Mouse (Mus musculus) testis, adult 2 months (tissue): ENCODE results near the gene Ap3d1. TPM values are rescaled to one million over a fixed set of nuclear protein-coding genes. Genes with fewer than 3 reads are reported as not detected.

Experiments used
- H3K27ac ChIP-seq: fragments of 200-500 bp; 2 replicates; pipeline ENCODE4 v1.5.1; 2012; ENCODE audit warnings: low read depth, low read length; ENCODE audit not compliant: control insufficient read depth, insufficient read depth
- H3K27me3 ChIP-seq: fragments of 200-500 bp; 2 replicates; pipeline ENCODE4 v1.6.1; 2012; ENCODE audit warnings: mild to moderate bottlenecking, low read length, moderate library complexity; ENCODE audit not compliant: control insufficient read depth, insufficient read depth
- H3K36me3 ChIP-seq: fragments of 200-500 bp; 2 replicates; pipeline ENCODE4 v1.6.1; 2012; ENCODE audit warnings: mild to moderate bottlenecking, low read length; ENCODE audit not compliant: control insufficient read depth, insufficient read depth
- H3K4me1 ChIP-seq: fragments of 200-500 bp; 2 replicates; pipeline ENCODE4 v1.6.1; 2012; ENCODE audit warnings: low read length; ENCODE audit not compliant: control insufficient read depth, insufficient read depth
- H3K4me3 ChIP-seq: fragments of 200-500 bp; 2 replicates; pipeline ENCODE4 v1.5.1; 2012; ENCODE audit warnings: low read depth, mild to moderate bottlenecking, low read length, moderate library complexity, mixed read lengths; ENCODE audit not compliant: control insufficient read depth
- CTCF ChIP-seq: fragments of 200-500 bp; IDR thresholded peaks from 2 replicates; pipeline ENCODE4 v1.5.1; 2012; ENCODE audit warnings: low read depth, mild to moderate bottlenecking, inconsistent platforms, low read length, moderate library complexity; ENCODE audit not compliant: control insufficient read depth, insufficient read depth, insufficient replicate concordance
- POLR2A ChIP-seq: fragments of 200-500 bp; IDR thresholded peaks from 2 replicates; pipeline ENCODE4 v1.6.1; 2012; ENCODE audit warnings: low read depth, mild to moderate bottlenecking, inconsistent platforms, low read length, moderate library complexity; ENCODE audit not compliant: control insufficient read depth
- polyA plus RNA-seq: library from polyadenylated mRNA; depleted of rRNA; stranded (reverse); fragments of >200 nt; gene quantifications from 2 replicates; pipeline ENCODE4 v1.2.3, GENCODE M21; 2012

Gene Ap3d1
- polyA plus RNA-seq, 1 experiment: 178 TPM

DNA sequence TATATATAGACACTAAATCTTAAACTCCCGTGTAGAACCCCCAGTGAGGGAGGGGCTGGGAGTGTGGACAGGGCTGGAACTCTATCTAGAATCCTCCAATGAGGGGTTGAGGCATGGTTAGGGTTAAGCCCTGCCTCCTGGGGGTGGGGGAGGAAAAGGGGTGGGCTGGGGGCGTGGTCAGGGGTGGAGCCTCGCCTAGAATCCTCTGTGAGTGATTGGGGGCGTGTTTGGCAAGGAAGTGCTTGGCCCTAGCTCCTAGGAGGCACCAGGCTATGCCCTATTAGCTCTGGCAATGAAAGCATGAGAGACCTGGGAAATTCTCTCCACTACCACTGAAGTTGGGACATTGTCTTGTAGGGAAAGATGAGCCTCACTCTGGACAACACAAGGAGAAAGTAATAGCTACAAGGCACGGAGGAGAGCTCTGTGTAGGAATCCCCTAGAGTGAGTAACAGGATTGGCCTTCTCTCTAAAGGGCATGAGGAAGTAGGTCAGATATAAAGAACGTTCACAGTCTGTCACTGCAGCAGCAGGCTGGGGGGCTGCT lies 10.1 kb upstream of the Ap3d1 start:
- Histone ChIP-seq H3K4me3 (peak overlapping the region; percentile 5; the same call in 1 of the 2 replicates), H3K4me1 (peaks cover 25% of the 10 kb centered on the region), H3K27ac (peak overlapping the region; percentile 37; the same call in 1 of the 2 replicates), H3K36me3 (no peaks in the 10 kb centered on the region), H3K27me3 (no peaks in the 10 kb centered on the region)
- no peak for TF ChIP-seq CTCF
- no peak for TF ChIP-seq POLR2A

DNA sequence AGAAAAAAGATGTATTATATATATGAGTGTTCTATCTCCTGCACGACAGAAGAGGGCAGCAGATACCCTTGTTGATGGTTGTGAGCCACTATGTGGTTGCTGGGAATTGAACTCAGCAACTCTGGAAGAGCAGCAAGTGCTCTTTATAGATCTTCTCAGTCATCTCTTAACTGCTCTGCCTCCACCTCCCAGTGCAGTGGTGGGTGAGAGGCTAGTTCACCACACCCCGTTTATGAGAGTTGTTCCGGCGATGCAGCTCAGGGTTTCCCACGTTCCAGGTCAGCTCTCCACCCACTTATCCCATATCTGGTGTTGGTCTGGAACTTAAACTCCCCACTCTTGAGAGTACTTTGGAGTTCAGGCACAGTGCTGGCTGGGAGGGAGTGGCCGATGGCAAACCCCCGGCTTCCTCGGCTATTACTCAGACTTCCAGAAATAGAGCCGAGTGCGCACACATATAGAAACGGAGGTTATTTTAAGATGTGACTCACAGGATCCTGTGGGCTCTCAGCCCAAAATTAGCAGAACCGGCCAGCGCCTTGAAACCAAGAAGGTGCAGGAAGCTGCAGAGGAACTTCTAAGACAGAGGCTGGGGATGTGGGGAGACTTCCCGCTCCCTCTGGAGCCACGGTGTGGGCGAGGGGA lies 9.2 kb upstream of the Ap3d1 start:
- TF ChIP-seq CTCF (no peak), POLR2A (no peak)
- Histone ChIP-seq H3K27ac (no peak overlapping the region), H3K4me1 (peaks cover 19% of the 10 kb centered on the region), H3K36me3 (no peaks in the 10 kb centered on the region), H3K4me3 (no peak overlapping the region), H3K27me3 (no peaks in the 10 kb centered on the region)

DNA sequence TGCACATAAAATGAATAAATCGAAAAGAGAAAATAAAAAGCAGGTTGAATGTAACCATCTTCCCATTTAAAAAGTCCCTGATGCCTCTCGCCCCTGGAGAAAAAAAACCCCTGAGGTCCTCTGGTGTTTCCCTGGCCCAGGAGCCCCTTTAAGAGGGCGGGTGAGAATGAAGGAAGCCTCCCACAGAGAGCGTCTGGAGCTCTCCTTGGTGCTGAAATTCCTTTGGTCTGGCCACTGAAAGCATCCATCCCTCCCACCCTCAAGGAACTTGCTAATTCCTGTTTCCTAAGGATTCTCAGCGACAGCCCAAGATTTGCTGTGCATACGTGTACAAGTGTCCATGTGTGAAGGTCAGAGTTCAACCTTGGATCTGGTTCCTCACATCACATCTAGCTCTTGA lies 6.5 kb upstream of the Ap3d1 start:
- TF ChIP-seq CTCF: no peak
- TF ChIP-seq POLR2A: no peak
- Histone ChIP-seq H3K36me3 (no peaks in the 10 kb centered on the region), H3K4me3 (no peak overlapping the region), H3K27me3 (no peaks in the 10 kb centered on the region), H3K27ac (no peak overlapping the region), H3K4me1 (peaks cover 11% of the 10 kb centered on the region)

DNA sequence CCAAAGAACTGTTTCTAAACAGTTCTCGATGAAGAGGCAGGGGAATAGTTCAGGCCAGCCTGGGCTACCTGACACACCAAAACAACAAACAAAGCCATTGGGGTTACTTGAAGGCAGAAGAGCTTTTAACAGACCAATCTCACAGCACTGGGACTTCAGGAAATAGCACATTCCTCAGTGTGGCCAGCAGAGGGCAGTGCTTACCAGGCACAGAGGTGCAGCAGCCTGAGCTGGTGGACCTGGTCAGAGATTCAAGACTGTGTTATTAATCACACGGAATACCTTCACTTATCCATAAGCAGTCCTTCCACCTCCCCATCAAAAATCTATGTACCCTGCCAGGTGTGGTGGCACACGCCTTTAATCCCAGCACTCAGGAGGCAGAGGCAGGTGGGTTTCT lies 5.3 kb upstream of the Ap3d1 start:
- TF ChIP-seq CTCF: peak; percentile 90; the same call in 1 of the 2 replicates
- TF ChIP-seq POLR2A: no peak
- Histone ChIP-seq H3K36me3 (no peaks in the 10 kb centered on the region), H3K4me3 (no peak overlapping the region), H3K4me1 (peaks cover 9% of the 10 kb centered on the region), H3K27me3 (no peaks in the 10 kb centered on the region), H3K27ac (no peak overlapping the region)

DNA sequence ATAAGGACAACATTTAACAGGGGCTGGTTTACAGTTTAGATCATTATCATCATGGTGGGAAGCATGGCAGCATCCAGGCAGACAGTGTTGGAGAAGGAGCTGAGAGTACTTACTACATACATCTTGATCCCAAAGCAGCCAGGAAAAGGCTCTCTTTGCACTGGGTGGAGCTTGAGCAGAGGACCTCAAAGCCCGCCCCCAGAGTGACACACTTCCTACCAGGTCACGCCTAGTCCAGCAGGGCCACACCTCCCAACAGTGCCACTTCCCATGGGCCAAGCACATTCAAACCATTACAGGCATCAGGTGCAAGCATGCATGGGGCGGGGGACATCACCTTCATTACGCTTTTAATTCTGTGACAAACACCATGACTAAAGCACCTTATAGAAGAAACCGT lies 2.2 kb upstream of the Ap3d1 start:
- H3K36me3 ChIP-seq: no peaks in the 10 kb centered on the region
- no peak overlapping the region for H3K4me3 ChIP-seq
- H3K27ac ChIP-seq: no peak overlapping the region
- H3K27me3 ChIP-seq: no peaks in the 10 kb centered on the region
- H3K4me1 ChIP-seq: peaks cover 2% of the 10 kb centered on the region; the same call in 1 of the 2 replicates
- TF ChIP-seq CTCF: no peak
- TF ChIP-seq POLR2A: no peak

DNA sequence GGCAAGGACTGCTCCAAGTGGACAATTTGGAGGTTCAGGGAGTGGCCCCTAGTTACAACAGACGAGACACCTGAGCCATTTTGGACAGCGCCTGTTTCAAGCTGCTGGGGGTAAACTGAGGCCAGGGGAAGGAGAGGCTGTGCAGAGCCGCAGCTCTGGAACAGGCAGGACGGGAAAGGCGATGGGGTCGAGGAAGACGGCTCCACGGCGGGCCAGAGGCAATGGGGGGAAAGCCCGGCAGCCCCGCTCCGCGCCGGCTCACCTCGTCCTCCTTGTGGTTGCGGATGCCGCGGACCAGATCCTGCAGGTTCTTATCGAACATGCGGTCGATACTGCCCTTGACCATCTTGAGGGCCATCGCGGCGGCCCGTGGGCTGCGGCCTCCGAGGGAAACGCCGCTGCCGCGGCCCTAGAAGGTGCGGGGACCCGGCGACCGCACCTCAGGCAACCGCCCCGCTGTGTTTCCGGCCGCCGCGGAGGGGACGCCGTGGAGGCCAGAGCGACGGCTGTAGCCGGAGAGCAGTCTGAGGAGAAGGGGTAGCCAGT lies 357 bp downstream of the Ap3d1 start:
- TF ChIP-seq POLR2A: no peak
- no peak for TF ChIP-seq CTCF
- H3K27ac ChIP-seq: peak overlapping the region; percentile 72
- H3K36me3 ChIP-seq: no peaks in the 10 kb centered on the region
- no peaks in the 10 kb centered on the region for H3K27me3 ChIP-seq
- peaks cover 2% of the 10 kb centered on the region; the same call in 1 of the 2 replicates for H3K4me1 ChIP-seq
- peak overlapping the region; percentile 96 for H3K4me3 ChIP-seq

DNA sequence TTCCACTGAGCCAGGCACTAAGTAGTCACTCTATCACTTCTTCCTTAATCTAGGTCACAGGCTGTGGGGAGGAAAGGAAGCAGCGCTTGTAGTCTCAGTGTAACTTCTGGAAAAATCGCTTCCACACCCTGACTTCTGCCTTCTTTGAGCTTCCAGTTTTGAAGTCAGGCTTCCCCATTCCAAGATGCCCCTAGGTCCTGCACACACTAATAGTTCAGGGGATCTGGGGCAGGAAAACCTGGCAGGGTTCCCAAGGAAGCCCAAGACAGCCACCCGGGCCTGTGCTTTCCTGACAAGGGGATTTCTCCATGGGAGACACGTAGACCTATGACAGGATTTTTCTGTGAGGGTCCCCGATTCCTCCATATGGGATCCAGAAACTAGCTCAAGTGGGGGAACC lies 918 bp downstream of the Ap3d1 start:
- Histone ChIP-seq H3K27me3 (no peaks in the 10 kb centered on the region), H3K4me3 (peak overlapping the region; percentile 96), H3K27ac (no peak overlapping the region), H3K4me1 (peaks cover 2% of the 10 kb centered on the region; the same call in 1 of the 2 replicates), H3K36me3 (no peaks in the 10 kb centered on the region)
- TF ChIP-seq CTCF (no peak), POLR2A (no peak)
